Mouse (Mus musculus): ENCODE results near the gene Snta1.

DNA sequence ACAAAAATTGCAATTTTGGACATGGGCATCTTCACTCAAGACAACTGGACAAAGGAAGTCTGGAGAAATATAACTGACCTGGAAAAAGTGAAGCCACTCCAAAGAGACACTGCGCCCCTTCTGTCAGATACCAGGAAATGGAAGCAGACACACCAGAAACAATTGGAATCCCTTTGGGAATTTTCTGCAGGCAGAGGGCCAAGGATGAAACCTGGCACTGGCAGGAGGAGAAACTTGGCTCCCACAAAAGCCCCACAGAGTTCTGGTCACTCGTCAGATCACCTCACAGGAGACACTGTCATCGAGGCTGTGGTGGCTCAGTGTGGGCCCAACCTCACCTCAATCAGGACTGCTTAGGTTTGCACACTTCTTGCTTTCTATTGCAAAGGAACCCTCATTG lies 13.3 kb downstream of the Snta1 start:
- TF ChIP-seq POLR2A (IDR thresholded peaks at IDR 0.05; ENCODE audit: borderline replicate concordance, insufficient read depth, low read length) (no peak), CTCF (IDR thresholded peaks at IDR 0.05; ENCODE audit: borderline replicate concordance, insufficient read depth, low read depth, low read length) (no peak)
